Mouse (Mus musculus) megakaryocyte-erythroid progenitor cell, adult 5 weeks (primary cell): Measurements from ENCODE around the gene Clrn2. TPM values are rescaled to one million over a fixed set of nuclear protein-coding genes. Genes with fewer than 3 reads are reported as not detected.

ENCODE experiments used
- polyA plus RNA-seq: library from polyadenylated mRNA; stranded (reverse); fragments of >175 nt; gene quantifications from 2 replicates; pipeline ENCODE4 v1.2.3, GENCODE M21; 2012

Gene Clrn2
- not detected in 2 replicates for polyA plus RNA-seq

GRCm38 (mm10) chr5:45453451-45453850, at the start of gene Clrn2:
Clrn2 (plus strand) TSS chr5:45453751.

GRCm38 (mm10) chr5:45449831-45450716, 3.5 kb upstream of the Clrn2 start, which contains the start of gene Qdpr:
Qdpr (minus strand) TSS chr5:45450236.

DNA sequence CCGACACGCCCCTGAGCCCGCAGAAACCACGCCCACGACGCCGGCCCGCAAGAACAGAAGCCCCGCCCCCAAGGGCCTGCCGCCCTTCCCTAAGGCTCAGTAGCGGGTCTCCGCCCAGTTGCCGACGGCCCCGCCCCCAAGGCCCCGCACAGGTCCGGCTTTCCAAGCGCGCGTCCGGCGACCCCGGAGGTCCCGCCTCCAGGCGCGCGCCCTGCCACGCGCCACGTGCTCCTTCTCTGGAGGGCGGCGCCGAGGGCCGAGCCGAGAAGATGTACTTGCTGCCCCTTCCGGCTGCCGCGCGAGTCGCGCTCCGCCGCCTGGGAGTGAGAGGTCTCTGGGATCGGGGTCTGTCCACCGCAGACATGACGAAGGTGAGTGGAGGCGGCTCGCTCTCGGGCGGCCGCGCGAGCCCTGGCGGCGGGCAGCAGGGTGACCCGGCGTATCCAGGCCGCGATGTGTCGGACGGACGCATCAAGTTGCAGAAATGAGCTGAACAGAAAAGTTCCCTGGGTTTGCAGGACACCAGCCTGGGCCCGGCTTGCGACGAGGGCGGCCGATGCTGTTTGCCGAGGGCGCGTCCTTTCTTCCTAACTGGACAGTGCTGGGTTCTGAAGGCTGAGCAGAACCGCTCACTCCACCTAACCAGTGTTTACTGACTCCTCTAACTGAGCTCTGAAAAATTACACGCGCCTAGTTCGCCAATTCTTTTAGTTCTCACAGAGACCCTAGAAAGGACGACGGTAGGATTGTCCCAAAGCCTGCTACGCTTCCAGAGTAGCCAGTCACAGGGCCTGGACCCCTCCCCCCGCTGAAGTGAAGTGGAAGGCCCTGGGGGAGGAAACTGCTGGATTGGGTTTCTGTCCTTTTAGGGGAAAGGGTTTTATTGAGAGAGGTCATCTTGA, 39.9 kb downstream of the Clrn2 start, which contains the start of gene Lap3:
Gene Lap3 (plus strand): TSS at position 184 of the 902 bp plus-strand sequence.

Other genes with a start within 250 kb of the Clrn2 start
- gene Qdpr, start 3.5 kb upstream of the Clrn2 start, polyA plus RNA-seq = 93.8 and 103 TPM in 2 replicates
- gene Lap3, start 39.6 kb downstream of the Clrn2 start, polyA plus RNA-seq = 20.9 and 27.0 TPM in 2 replicates
- 26.7 and 35.9 TPM in 2 replicates for gene Med28, start 66.5 kb downstream of the Clrn2 start, polyA plus RNA-seq
- not detected in 2 replicates for gene Fam184b, start 185.9 kb downstream of the Clrn2 start, polyA plus RNA-seq
- 2.4 and 2.9 TPM in 2 replicates for gene Ncapg, start 216.2 kb downstream of the Clrn2 start, polyA plus RNA-seq